In genomic region chr8:126026121-126026520, GRCm38 (mm10) we compare ENCODE assay signal across 19 mouse cellular contexts. TPM values are rescaled to one million over a fixed set of nuclear protein-coding genes. Genes with fewer than 3 reads are reported as not detected.
DNase-seq lines count a peak whose midpoint lies in the region; ATAC-seq and TF ChIP-seq lines count a peak whose summit lies in the region.
"Had no signal": no experiment of that assay in that cellular context is flagged by ENCODE, and none has a peak within 500 bp of the region (broad histone marks: within the 10 kb centered on the region; RNA-seq: fewer than 3 reads in every experiment).

No protein-coding gene starts in this region.

- peak overlapping the region; percentile 58 for H3K27ac ChIP-seq in cerebellum, adult 2 months (ENCODE audit: insufficient read depth, low read length)
- H3K27ac ChIP-seq in kidney, embryonic 14.5 days (ENCODE audit: low read depth, low read length) = peak overlapping the region; percentile 25; the same call in 1 of the 2 replicates
- H3K27ac ChIP-seq in lung, embryonic 15.5 days = peak overlapping the region; percentile 76
- 0 out of 2 replicates have a peak overlapping the region, but pooled peaks have one; percentile 20 for H3K27ac ChIP-seq in stomach, postnatal 0 days (replicated peaks)
- H3K27ac ChIP-seq: heart, embryonic 15.5 days; hindbrain, embryonic 15.5 days; intestine, embryonic 15.5 days; liver, embryonic 15.5 days; macrophage; midbrain, embryonic 10.5 days had no signal

- no peaks in the 10 kb centered on the region for H3K9me3 ChIP-seq in kidney, embryonic 14.5 days (ENCODE audit: control insufficient read depth, low read length)
- H3K9me3 ChIP-seq in lung, embryonic 15.5 days = no peaks in the 10 kb centered on the region
- H3K9me3 ChIP-seq in stomach, postnatal 0 days (ENCODE audit: control insufficient read depth, low read length) = no peaks in the 10 kb centered on the region
- H3K9me3 ChIP-seq: heart, embryonic 15.5 days; hindbrain, embryonic 15.5 days; intestine, embryonic 15.5 days; liver, embryonic 15.5 days; midbrain, embryonic 10.5 days had no signal

- TF ChIP-seq EP300 in stomach, postnatal 0 days (optimal IDR thresholded peaks at IDR 0.05) = no peak

- intact Hi-C loops in left cerebral cortex, postnatal 4 days (cut with DNase I) = no loop called here

- H3K27me3 ChIP-seq in cerebellum, adult 2 months (ENCODE audit: control insufficient read depth, insufficient read depth, low read length) = no peaks in the 10 kb centered on the region
- H3K27me3 ChIP-seq in kidney, embryonic 14.5 days (ENCODE audit: control insufficient read depth, insufficient read depth, low read length) = no peaks in the 10 kb centered on the region
- no peaks in the 10 kb centered on the region for H3K27me3 ChIP-seq in lung, embryonic 15.5 days
- no peaks in the 10 kb centered on the region for H3K27me3 ChIP-seq in stomach, postnatal 0 days (ENCODE audit: control insufficient read depth, insufficient read depth, low read length)
- H3K27me3 ChIP-seq: heart, embryonic 15.5 days; hindbrain, embryonic 15.5 days; intestine, embryonic 15.5 days; liver, embryonic 15.5 days had no signal

- 62% methylated on average over 9 of the region's 9 CpGs for WGBS in cerebellum, adult 2 months
- 79% methylated on average over 9 of the region's 9 CpGs for WGBS in kidney, embryonic 14.5 days
- WGBS in lung, embryonic 15.5 days = 75% methylated on average over 9 of the region's 9 CpGs
- 88% methylated on average over 9 of the region's 9 CpGs for WGBS in stomach, postnatal 0 days

- no peak overlapping the region for H3K4me2 ChIP-seq in kidney, embryonic 14.5 days (replicated peaks; ENCODE audit: low read depth, low read length)
- H3K4me2 ChIP-seq in lung, embryonic 15.5 days = peak overlapping the region; percentile 11; the same call in 1 of the 2 replicates
- H3K4me2 ChIP-seq in stomach, postnatal 0 days (replicated peaks; ENCODE audit: low read depth) = no peak overlapping the region
- H3K4me2 ChIP-seq: heart, embryonic 15.5 days; hindbrain, embryonic 15.5 days; intestine, embryonic 15.5 days; liver, embryonic 15.5 days had no signal

- peak; percentile 30 to 44 for DNase-seq in cerebellum, adult 2 months
- DNase-seq in cerebellum, adult 11 months = no peak
- no peak for DNase-seq in kidney, adult 9 months
- DNase-seq in lung, postnatal 4 days = no peak
- DNase-seq in stomach, postnatal 0 days (ENCODE audit: low spot score) = no peak
- DNase-seq in left cerebral cortex, postnatal 4 days = no peak
- DNase-seq: adrenal gland, adult 8-10 months; gastrocnemius, postnatal 25 days; heart, postnatal 4 days; thymus, postnatal 36 days had no signal

- ATAC-seq in kidney, embryonic 14.5 days (ENCODE audit: low FRiP score, low TSS enrichment) = no peak
- ATAC-seq in lung, embryonic 15.5 days (ENCODE audit: borderline replicate concordance, extremely low read depth, low FRiP score, low TSS enrichment) = no peak
- ATAC-seq in stomach, postnatal 0 days (ENCODE audit: low FRiP score, low TSS enrichment) = no peak
- ATAC-seq: forebrain, embryonic 16.5 days; intestine, embryonic 15.5 days had no signal

- no peak for TF ChIP-seq POLR2A in cerebellum, adult 2 months (IDR thresholded peaks at IDR 0.05; ENCODE audit: borderline replicate concordance, insufficient read depth, low read length)

- peaks cover 57% of the 10 kb centered on the region for H3K4me1 ChIP-seq in cerebellum, adult 2 months (ENCODE audit: control insufficient read depth, insufficient read depth, low read length)
- no peaks in the 10 kb centered on the region for H3K4me1 ChIP-seq in kidney, embryonic 14.5 days (ENCODE audit: control insufficient read depth, insufficient read depth, low read length)
- peaks cover 15% of the 10 kb centered on the region; the same call in 1 of the 2 replicates for H3K4me1 ChIP-seq in lung, embryonic 15.5 days
- H3K4me1 ChIP-seq in stomach, postnatal 0 days (replicated peaks; ENCODE audit: control insufficient read depth, insufficient read depth) = no peaks in the 10 kb centered on the region
- H3K4me1 ChIP-seq: heart, embryonic 15.5 days; hindbrain, embryonic 15.5 days; liver, embryonic 15.5 days; midbrain, embryonic 10.5 days had no signal

- no peak overlapping the region for H3K9ac ChIP-seq in kidney, embryonic 14.5 days (ENCODE audit: low read depth, low read length)
- H3K9ac ChIP-seq in lung, embryonic 15.5 days = no peak overlapping the region
- no peak overlapping the region for H3K9ac ChIP-seq in stomach, postnatal 0 days (ENCODE audit: low read length)
- H3K9ac ChIP-seq: heart, embryonic 15.5 days; hindbrain, embryonic 15.5 days; intestine, embryonic 15.5 days; liver, embryonic 15.5 days had no signal

- no peak for TF ChIP-seq CTCF in cerebellum, adult 2 months (IDR thresholded peaks at IDR 0.05; ENCODE audit: borderline replicate concordance, insufficient read depth, low read depth, low read length)
- no peak for TF ChIP-seq CTCF in stomach, postnatal 0 days (IDR thresholded peaks at IDR 0.05; ENCODE audit: low read depth)

- H3K36me3 ChIP-seq in kidney, embryonic 14.5 days (ENCODE audit: control insufficient read depth, insufficient read depth, low read length) = no peaks in the 10 kb centered on the region
- no peaks in the 10 kb centered on the region for H3K36me3 ChIP-seq in lung, embryonic 15.5 days
- no peaks in the 10 kb centered on the region for H3K36me3 ChIP-seq in stomach, postnatal 0 days (ENCODE audit: control insufficient read depth, insufficient read depth, low read length)
- H3K36me3 ChIP-seq: heart, embryonic 15.5 days; intestine, embryonic 15.5 days; liver, embryonic 15.5 days; midbrain, embryonic 10.5 days had no signal

- no peak overlapping the region for H3K4me3 ChIP-seq in cerebellum, adult 2 months (replicated peaks; ENCODE audit: insufficient read depth, low read depth, low read length)
- H3K4me3 ChIP-seq in kidney, embryonic 14.5 days (ENCODE audit: low read length) = no peak overlapping the region
- no peak overlapping the region for H3K4me3 ChIP-seq in lung, embryonic 15.5 days
- no peak overlapping the region for H3K4me3 ChIP-seq in stomach, postnatal 0 days (ENCODE audit: low read depth, low read length)
- H3K4me3 ChIP-seq: heart, embryonic 15.5 days; hindbrain, embryonic 15.5 days; intestine, embryonic 15.5 days; liver, embryonic 15.5 days; midbrain, embryonic 10.5 days had no signal

RNA-seq across cellular contexts. Expression of gene Kcnk1, which starts 31.2 kb away (rescaled TPM):
- 206 and 213 TPM in 2 replicates for polyA plus RNA-seq in cerebellum, adult 2 months (2012; rRNA removed)
- polyA plus RNA-seq in kidney, embryonic 14.5 days (2014; fragmentation: Nextera tagmentation; extraction: Ambion mirVana) = 34.7 and 45.3 TPM in 2 replicates
- polyA plus RNA-seq in lung, embryonic 15.5 days (2015; fragmentation: Nextera tagmentation; extraction: Ambion mirVana) = 52.9 and 54.4 TPM in 2 replicates
- polyA plus RNA-seq in stomach, postnatal 0 days (2015; fragmentation: Nextera tagmentation; extraction: Ambion mirVana) = 63.1 and 65.6 TPM in 2 replicates
- 10 to 100 TPM; 25.1 to 26.1 TPM for total RNA-seq in left cerebral cortex, postnatal 4 days (2021)
- polyA plus RNA-seq: macrophage had no signal

Comparison
In these comparisons a context has a peak if more than half of its experiments do, and no peak if none do; other contexts are left out.
1. DNase-seq: peak in cerebellum, adult 2 months (2 of 2); none in cerebellum, adult 11 months (single experiment), kidney, adult 9 months (single experiment), lung, postnatal 4 days (0 of 2), stomach, postnatal 0 days (single experiment) and left cerebral cortex, postnatal 4 days (single experiment).
2. H3K27ac ChIP-seq: peak in every context shown above with its lines; median percentile 76 in lung, embryonic 15.5 days; 58 in cerebellum, adult 2 months; 25 in kidney, embryonic 14.5 days; 20 in stomach, postnatal 0 days.